Mouse (Mus musculus) urinary bladder, adult 18-20 months (tissue): Measurements from ENCODE around the gene Lmln.
"Not testable (repeated sequence)": the region's sequence is repeated elsewhere in the genome, so short reads cannot be mapped to it uniquely, and the experiment has no call there.

Experiments
- DNase-seq, 2 experiments: peaks; one replicate each; pipeline ENCODE4 v3.0.0; 2022; ENCODE audit warnings: low spot score in 2 of 2, mixed read lengths in 2 of 2

The Lmln gene

GRCm38 (mm10) chr16:33062024-33062681, at the start of gene Lmln:
Gene Lmln (plus strand): TSS chr16:33062521.
- DNase-seq = peak; percentile 75 to 82

- no peak for DNase-seq
Measured at GRCm38 (mm10) chr16:33013801-33014200, 48.5 kb upstream of the Lmln start.

GRCm38 (mm10) chr16:33014921-33015320, 47.4 kb upstream of the Lmln start:
- no peak for DNase-seq

DNA sequence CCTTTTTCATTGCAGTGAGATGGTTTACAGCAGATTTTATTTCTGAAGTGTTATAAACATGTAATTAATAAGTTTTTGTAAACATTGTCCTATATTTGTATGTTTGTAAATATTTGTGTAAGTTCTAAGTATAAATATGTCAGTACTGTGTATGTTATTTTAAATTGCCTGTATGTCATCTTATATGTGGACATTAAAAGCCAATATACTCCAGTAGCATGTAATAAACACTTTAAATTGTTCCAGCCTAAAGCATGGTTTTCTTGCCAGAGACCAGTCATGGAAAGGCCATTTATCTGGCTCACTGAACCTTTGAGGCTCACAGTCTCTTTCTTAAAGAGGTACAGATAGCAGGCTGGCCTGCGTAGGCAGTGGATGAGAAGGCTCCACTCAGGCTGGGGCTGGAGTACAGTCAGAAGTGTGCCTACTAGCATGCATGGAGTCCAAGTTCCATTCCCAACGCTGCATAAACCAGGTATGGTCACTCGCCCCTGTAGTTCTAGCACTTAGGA, 46.9 kb upstream of the Lmln start:
- DNase-seq = no peak

DNA sequence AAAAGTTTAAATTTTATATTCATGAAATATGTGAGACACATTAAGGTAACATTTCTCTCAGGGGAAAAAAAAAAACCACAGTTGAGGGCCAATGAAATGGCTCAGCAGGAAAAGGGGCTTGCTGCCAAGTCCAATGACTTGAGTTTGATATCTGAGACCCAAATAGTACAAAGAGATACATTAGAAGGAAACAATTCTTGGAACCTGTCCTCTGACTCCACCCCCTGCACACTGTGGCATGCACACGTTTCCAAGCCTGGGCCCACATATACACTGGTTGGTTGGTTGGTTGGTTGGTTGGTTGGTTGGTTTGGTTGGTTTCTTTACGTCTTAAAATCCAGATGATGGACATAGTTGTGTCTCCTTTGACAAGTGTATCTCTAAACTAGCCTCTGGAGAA, 46.3 kb upstream of the Lmln start:
- no peak for DNase-seq

DNA sequence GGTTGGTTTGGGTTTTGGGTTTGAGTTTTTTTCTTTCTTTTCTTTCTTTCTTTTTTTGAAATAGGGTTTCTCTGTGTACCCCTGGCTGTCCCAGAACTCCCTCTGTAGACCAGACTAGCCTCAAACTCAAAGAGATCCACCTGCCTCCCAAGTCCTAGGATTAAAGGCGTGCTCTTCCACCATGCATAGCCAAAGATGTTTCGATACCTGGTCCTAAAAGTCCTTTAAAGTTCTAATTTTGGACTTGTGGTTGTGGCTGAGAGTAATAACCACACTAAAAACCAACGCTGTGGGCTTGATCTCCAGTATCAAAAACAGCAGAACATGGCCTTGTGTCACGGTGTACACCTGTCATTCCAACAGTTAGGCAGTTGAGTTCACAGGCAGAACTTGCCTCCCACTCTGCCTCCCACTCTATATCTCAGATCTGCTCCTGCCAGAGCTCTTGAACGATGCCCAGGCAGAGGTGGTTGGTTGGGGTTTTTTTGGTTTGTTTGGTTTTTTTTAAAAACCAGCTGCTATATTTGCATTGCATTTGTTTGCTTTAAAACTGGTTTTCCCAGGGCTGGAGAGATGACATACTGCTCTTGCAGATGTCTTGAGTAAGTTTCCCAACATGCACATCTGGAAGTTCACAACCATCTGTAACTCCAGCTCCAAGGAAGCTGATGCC, 44.5 kb upstream of the Lmln start:
- no peak for DNase-seq

GRCm38 (mm10) chr16:33019117-33019770, 43.1 kb upstream of the Lmln start:
- peak in 1 of 2 experiments; percentile 18 for DNase-seq

DNA sequence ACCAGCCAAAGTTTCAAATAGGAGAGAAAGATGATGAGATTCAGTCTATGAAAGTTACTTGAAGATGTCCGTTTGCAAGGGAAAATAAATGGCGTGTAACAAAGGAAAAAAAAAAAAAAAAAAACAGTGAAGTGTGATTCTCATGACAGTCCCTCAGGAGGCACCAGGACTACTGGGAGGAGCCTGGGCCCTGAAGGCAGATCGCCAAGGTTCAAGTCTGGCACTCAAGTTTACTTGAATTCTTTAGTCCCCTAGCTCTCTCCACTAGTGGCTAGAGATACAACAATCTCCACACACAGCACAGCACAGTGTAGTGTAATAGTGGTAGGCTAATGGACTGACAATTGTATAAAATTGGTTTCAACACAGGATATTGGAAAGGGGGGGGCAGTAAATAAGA, 40.9 kb upstream of the Lmln start:
- no peak for DNase-seq

DNA sequence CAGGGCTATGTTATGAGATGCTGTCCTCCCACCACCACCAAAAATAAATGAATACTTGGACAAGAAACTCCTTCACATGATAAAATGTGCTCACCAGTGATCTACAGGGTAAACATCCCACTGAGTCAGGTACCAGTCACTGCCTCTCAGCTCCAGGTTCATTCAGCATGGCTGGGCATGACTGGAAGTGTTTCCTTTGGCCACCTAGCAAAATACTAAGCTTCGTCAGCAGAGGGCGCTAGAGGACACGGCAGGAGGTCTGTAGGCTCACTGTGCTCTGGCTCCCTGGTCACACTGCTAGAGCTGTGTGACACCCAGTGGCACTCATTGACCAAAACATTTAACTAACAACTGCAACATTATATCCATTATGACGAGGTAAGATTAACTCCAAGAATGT, 38.6 kb upstream of the Lmln start:
- DNase-seq = peak; percentile 67 to 75

GRCm38 (mm10) chr16:33024456-33025104, 37.7 kb upstream of the Lmln start:
- no peak for DNase-seq

DNA sequence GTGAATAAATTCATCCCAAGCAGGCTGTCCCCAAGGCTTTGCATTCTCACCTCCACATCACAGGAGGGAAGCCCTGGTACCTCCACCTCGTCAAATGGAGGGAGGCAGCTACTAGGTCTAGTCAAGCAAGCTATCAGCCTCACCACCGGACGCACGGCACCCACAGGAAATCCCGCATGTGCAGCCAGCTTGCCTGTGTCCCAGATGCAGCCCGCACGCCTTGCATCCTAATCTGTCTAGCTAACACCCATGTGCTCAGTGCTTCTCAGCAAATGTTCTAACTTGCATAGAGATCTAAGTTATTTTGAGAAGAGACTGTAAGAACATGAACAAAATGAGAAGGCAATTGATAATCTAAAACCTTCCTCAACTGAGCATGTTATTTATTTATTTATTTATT, 36.0 kb upstream of the Lmln start:
- DNase-seq = no peak

- DNase-seq = no peak
Measured at GRCm38 (mm10) chr16:33036006-33036405, 26.3 kb upstream of the Lmln start.

- no peak for DNase-seq
Measured at GRCm38 (mm10) chr16:33042682-33043081, 19.6 kb upstream of the Lmln start.

DNA sequence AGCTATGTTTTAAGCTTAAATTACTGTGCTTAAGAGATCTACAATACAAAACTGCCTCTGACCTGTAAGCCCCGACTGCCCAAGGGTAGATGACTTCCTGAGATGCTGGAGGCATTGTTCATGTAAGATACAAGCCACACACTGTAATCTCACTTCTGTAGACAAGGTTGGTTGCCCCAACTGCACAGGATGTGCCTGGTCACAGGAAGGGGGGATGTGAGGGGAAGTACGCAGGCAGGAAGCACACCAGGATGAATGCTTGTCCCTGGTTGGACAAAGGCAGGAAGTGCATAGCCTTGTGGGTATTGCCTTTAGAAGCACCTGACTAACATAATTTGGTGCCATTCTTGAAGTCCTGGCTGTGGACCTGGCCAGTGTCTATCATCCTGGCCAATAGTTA, 19.1 kb upstream of the Lmln start:
- no peak for DNase-seq

DNA sequence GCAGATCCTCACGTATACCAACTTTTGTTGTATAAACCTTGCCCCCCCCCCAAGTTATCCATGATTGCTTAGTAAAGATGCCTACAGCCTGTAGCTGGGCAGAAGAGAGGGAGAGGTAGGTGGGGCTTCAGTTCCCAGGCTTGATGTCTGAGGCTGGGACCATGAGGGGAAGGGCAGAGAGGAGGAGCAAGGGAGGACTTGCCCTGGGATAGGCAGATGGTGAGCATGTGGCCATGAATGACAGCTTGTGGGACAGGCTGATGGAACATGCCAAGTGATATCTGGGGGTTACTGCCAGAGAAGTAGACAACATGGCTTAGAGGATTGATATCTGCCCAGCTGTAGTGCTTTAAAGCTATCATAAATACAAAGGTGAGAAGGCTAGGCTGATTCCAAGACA, 14.3 kb upstream of the Lmln start:
- no peak for DNase-seq

DNA sequence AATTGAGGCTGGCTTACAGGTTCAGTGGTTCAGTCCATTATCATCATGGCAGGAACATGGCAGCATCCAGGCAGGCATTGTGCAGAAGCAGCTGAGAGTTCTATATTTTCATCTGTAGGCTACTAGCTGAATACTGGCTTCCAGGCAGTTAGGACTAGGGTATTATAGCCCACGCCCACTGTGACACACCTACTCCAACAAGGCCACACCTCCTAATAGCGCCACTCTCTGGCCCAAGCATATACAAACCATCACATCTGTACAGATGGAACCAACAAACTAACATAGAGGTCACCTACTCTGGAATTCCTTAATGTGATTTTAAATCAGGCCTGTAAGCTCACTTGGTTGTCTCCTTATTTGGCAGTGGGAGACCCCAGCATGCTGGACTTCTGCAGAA, 13.6 kb upstream of the Lmln start:
- DNase-seq = no peak

- no peak for DNase-seq
Measured at GRCm38 (mm10) chr16:33049809-33050208, 12.5 kb upstream of the Lmln start.

DNA sequence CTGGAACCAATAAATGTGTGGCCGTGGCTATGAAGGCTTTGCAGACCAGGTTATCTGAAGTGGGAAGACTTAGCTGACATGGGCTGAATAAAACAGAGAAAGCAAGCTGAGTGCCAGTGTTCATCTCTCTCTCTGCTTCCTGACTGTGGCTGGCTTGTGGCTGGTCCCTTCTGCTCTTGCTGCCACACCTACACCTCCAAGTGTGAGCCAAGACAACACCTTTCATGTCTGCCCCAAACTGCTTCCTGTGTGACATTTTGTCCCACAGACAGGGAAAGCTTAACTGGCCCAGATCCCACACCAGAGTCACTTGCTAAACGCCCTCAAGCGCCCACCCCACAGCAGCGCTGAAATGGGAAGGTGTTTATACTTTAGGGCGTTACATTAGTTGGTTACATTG, 9.2 kb upstream of the Lmln start:
- DNase-seq = no peak

GRCm38 (mm10) chr16:33054927-33055326, 7.4 kb upstream of the Lmln start:
- not testable (repeated sequence) for DNase-seq

DNA sequence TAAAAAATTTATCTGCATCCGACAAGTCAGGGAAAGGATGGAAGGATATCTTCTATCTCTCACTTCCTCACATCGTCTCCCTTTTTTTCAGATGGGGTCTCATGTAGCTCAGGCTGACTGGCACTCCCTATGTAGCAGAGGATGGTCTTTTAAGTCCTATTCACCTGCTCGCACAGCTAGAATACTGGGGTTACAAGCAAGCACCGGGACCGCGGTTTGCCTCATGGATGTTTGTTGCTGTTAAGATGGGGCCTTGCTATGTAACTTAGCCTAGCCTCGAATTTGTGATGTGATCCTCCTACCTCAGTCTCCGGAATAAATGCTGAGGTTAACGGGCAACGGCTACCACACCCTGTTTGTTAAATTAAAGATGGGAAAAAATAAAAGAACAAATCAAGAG, 6.7 kb upstream of the Lmln start:
- peak in 1 of 2 experiments; percentile 5 for DNase-seq

DNA sequence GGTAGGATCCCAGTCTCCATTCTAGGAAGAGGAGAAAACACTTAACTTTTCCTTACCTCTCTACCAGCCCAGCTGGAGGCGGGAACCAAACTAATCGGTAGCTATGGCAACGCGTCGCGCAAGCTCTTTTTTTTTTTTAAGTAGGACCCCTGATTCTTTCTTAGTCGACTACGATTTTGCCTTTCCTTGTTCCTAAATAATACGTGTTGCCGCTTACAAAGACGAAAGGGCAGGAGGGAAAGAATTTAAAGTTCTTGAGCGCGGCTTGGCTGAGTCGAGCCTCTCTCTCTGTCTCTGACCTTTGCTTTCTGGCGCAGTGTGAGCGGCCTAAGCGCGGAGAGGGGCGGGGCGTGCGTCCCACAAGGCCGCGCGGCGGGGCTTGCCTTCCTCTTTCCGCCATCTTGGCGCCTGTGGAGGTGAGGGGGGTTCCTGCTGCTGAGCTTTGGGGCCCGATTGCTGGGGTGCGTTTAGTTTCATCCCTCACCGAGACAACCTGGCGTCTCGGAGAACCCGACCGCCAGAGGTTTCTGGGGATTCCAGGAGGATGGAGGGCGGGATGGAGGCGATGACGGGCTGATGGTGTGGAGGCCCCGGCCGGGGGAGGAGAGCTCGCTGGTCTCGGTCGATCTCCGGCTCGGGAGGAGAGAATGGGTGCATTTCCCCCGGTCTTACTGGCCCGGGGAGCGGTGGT, 6.1 kb upstream of the Lmln start, which contains the start of the genes Iqcg and Rpl35a:
TSS of gene Iqcg (minus strand) at position 124 of the 691 bp plus-strand sequence.
TSS of gene Rpl35a (plus strand) at position 359 of the 691 bp plus-strand sequence.
- peak; percentile 83 to 92 for DNase-seq
